Mouse (Mus musculus): ENCODE measurements around the gene Ntrk3.

The Ntrk3 gene

GRCm38 (mm10) chr7:78443373-78444036 lies 294.3 kb downstream of the Ntrk3 start:
- no peak for DNase-seq (ENCODE audit: low spot score in 2 of 2)

DNA sequence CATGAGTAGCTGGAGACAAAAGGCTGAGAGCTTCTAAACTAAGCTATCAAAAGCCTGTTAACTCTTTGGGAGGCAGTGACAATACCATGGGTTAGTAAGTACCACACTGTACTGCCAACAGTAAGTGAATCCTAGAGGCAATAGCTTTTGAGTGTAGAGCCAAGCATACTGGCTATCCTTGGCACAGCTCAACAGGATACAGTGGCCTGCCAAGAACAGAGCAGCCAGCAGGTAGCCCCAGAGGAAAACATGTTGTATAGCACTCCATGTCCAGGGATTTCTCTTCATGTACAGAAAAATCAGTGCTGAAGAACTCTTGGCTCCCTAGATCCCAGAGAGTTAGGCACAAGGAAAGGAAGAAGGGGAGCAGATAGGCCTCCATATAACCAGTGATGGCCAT lies 296.1 kb downstream of the Ntrk3 start:
- no peak for DNase-seq (ENCODE audit: low spot score in 2 of 2)

- DNase-seq (ENCODE audit: low spot score in 2 of 2), result no peak
These were observed 296.9 kb downstream of the Ntrk3 start for GRCm38 (mm10) chr7:78440896-78441295.

DNA sequence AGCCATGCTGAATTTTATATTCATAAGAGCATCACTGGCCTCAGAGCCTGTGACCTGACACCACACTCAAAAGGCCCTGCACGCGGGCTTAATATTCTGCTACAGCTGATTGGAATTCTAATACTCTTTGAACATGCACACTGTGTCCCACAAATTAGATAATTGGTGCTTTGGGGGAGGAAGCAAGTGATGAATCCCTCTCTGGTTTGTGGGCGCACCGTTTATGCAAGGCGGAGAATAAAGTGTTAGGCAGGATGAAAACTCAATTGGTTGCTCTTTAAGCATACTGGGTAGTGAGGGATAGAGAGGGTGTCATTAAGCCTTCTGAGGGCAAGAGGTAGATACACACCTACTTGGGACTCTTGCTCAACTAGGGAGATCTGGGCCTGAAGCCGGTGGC lies 297.3 kb downstream of the Ntrk3 start:
- no peak for DNase-seq (ENCODE audit: low spot score in 2 of 2)

- no peak for DNase-seq (ENCODE audit: low spot score in 2 of 2)
These were observed 298.3 kb downstream of the Ntrk3 start for GRCm38 (mm10) chr7:78439361-78440120.

DNA sequence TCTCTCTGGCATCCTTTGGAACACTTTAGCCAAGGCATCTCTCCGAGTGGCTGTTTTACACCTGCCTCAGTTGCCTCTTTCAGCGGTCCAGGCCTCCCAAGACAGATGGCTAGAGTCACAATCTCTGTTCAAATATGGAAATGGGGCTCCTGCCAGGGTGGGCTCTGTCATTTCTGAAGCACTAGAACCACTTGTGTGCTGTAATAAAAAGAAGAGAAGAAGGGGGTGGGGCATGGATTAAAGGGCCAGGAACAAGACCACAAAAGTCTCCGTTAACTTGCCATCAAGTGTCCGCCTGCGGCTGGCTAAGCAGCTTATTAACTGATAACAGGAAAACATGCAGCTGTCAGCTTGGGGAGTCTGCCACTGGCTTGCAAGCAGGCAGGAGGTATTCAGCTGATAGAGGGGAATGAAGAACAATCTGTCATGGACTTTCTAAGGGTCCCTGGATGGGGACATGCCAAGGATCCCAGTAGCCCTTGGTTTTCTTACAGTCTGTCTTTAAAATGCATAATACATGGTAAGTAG lies 304.1 kb downstream of the Ntrk3 start:
- no peak for DNase-seq (ENCODE audit: low spot score in 2 of 2)

GRCm38 (mm10) chr7:78431611-78432010 lies 306.2 kb downstream of the Ntrk3 start:
- no peak for DNase-seq (ENCODE audit: low spot score in 2 of 2)

- no peak for DNase-seq (ENCODE audit: low spot score in 2 of 2)
These were observed 325.6 kb downstream of the Ntrk3 start for GRCm38 (mm10) chr7:78412172-78412571.

- DNase-seq (ENCODE audit: low spot score in 2 of 2), result no peak
These were observed 327.8 kb downstream of the Ntrk3 start for GRCm38 (mm10) chr7:78409970-78410369.

GRCm38 (mm10) chr7:78406641-78407291 lies 331.0 kb downstream of the Ntrk3 start:
- DNase-seq (ENCODE audit: low spot score in 2 of 2), result no peak

- peak in 1 of 2 experiments; percentile 55 for DNase-seq (ENCODE audit: low spot score in 2 of 2)
These were observed 333.3 kb downstream of the Ntrk3 start for GRCm38 (mm10) chr7:78404481-78404880.

- no peak for DNase-seq (ENCODE audit: low spot score in 2 of 2)
These were observed 335.3 kb downstream of the Ntrk3 start for GRCm38 (mm10) chr7:78402495-78402894.

DNA sequence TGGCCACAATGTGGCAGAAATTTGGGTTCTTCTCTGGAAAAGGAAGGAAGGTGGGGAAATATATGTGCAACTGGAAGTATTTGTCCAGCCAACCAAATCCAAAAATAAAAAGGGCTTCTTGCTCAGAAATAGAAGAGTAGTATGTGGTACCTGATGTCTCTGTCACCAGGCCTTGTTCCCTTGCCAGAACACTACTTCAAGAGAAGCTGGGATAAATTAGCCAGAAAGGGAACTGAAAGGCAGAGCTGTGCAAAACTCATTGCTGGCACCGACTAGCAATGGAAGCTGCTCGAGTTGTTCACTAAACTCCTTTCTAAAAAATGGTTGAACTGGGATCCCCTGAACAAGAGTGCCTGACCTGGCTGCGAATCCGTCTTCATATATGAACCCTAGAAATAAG lies 337.6 kb downstream of the Ntrk3 start:
- no peak for DNase-seq (ENCODE audit: low spot score in 2 of 2)

DNA sequence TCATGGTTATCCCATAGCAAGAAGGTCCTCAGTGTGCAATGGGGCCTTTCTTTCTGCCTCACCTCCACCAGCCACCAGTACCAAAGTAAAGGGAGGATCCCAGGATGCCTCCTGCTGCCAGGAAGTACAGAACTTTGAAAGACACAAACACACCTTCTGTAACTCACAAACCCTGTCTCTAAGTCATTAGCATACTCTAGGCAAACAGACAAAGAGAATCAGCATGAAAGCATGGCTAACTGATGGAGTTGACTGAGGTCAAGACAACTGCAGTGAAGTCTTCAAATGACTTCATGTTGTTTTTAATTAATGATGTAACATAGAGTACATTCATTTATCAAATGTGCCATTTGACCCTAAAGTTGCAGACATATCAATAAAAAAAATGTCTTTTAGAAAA lies 339.4 kb downstream of the Ntrk3 start:
- DNase-seq (ENCODE audit: low spot score in 2 of 2), result no peak

- DNase-seq (ENCODE audit: low spot score in 2 of 2), result peak; percentile 44 to 62
These were observed 340.6 kb downstream of the Ntrk3 start for GRCm38 (mm10) chr7:78397215-78397614.

DNA sequence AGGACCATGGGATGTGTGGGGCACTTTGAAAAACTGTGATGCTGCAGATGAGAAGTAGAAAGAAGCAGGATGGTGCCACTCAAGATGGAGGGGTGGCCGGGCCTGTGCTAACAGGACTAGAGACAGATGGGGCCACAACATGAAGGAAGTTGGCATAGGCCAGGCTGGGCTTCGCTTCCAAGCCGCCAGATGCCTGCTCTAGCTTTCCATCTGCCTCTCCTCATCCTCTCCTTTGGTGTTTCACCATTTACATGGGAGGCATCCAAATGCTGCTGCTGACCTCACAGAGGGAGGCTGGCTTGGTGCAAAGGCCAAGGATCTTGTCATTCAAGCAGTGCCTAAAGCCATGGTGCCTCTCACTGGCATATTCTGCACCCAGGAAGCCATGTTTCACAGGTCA lies 347.8 kb downstream of the Ntrk3 start:
- peak in 1 of 2 experiments; percentile 71 for DNase-seq (ENCODE audit: low spot score in 2 of 2)

DNA sequence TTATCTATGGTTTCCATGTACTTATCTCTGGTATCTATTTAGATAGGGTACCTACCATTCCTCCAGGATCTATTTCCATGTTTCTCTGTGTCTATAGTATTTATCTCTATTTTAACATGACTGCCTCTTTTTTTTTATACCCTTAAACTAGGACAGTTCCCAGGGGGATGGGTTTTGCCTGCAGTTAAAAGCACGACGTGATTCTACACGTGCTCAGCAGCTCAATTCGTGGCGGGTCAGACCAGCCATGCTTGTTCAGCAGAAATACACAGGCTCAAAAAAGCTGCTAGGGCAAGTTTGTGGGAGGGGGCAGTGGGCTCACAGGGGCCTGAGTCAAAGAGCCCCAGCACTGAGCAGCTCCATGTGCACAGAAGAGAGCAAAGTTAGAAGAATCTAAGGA lies 349.7 kb downstream of the Ntrk3 start:
- no peak for DNase-seq (ENCODE audit: low spot score in 2 of 2)

- DNase-seq (ENCODE audit: low spot score in 2 of 2), result no peak
These were observed 351.8 kb downstream of the Ntrk3 start for GRCm38 (mm10) chr7:78385971-78386370.

GRCm38 (mm10) chr7:78384111-78384510 lies 353.7 kb downstream of the Ntrk3 start:
- DNase-seq (ENCODE audit: low spot score in 2 of 2), result no peak

DNA sequence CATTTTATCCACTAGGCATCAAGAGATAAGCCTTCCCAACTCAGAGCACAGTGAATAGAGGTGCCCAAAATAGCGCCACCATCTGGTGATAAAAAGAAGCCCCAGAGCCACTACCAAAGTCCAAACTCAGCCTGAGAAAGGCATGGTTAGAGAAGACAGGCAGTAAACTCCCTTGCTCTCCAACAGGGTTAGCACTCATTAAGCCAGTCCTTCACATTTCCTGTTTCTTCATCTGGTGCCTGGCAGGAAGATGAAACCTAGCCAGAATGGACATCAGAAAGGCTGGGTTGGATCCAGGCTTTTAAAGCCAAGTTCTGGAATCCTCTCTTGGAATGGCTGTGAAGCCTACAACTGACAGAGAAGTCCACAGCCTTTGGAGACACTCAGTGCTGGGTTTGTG lies 355.7 kb downstream of the Ntrk3 start:
- no peak for DNase-seq (ENCODE audit: low spot score in 2 of 2)

GRCm38 (mm10) chr7:78379784-78380183 lies 358.0 kb downstream of the Ntrk3 start:
- no peak for DNase-seq (ENCODE audit: low spot score in 2 of 2)

- no peak for DNase-seq (ENCODE audit: low spot score in 2 of 2)
These were observed 359.5 kb downstream of the Ntrk3 start for GRCm38 (mm10) chr7:78378306-78378705.

DNA sequence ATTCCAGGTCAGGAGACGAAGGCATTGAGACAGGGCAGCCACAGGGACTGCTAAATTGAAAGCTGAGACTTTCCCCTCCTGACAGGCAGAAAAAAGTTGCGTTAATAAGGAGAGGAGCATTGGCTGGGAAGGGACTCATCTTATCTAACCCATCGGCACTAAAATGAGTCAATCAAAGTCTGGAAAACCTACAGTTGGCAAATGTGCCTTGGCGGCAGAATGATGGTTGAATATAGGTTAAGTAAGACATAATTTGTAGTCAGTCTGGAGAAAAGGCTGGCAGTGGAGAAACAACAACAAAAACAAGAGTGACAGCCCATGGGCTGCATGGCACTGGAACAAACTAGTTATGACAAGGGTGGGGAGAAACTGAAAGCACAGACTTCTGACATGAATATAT lies 360.9 kb downstream of the Ntrk3 start:
- no peak for DNase-seq (ENCODE audit: low spot score in 2 of 2)
